Mouse (Mus musculus): Measurements from ENCODE around the gene BC017158. TPM values are rescaled to one million over a fixed set of nuclear protein-coding genes. Genes with fewer than 3 reads are reported as not detected.

The BC017158 gene
- total RNA-seq, 2 experiments from 2014 or later = 17.3 to 18.0 TPM

- DNase-seq (ENCODE audit: low spot score in 2 of 2) = peak; percentile 80 to 88
Observed at GRCm38 (mm10) chr7:128236856-128237592, 60.9 kb downstream of the BC017158 start, which contains the start of gene Armc5. Gene Armc5, plus strand, starts transcription at chr7:128237342.

DNA sequence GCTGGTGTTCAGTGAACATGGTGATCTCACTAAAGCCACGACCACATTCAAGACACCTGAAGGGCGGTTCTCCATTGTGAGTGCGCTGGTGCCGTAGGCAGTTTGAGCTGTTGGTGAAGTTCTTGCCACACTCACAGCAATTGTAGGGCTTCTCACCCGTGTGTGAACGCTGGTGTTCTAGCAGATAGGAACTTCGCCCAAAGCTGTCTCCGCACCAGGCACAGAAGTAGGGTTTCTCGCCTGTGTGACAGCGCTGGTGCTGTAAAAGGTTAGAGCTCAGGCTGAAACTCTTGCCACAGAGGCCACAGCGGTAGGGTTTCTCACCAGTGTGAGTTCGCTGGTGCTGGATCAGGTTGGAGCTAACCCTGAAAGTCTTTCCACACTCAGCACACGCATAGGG, 61.5 kb downstream of the BC017158 start:
- no peak for DNase-seq (ENCODE audit: low spot score in 2 of 2)

- no peak for DNase-seq (ENCODE audit: low spot score in 2 of 2)
Observed at GRCm38 (mm10) chr7:128235481-128235880, 62.5 kb downstream of the BC017158 start.

- DNase-seq (ENCODE audit: low spot score in 2 of 2) = no peak
Observed at GRCm38 (mm10) chr7:128234796-128235195, 63.2 kb downstream of the BC017158 start.

- no peak for DNase-seq (ENCODE audit: low spot score in 2 of 2)
Observed at GRCm38 (mm10) chr7:128231741-128232140, 66.2 kb downstream of the BC017158 start.

Small RNAs within 50 kb of the gene (microRNA-seq; reads per million reads assigned to microRNA genes)
- gene Mir3103 = not detected

Other genes starting within 250 kb of the BC017158 start
- 1 to 10 TPM; 3.9 to 4.6 TPM for gene Itgam, start 235.5 kb downstream of the BC017158 start, total RNA-seq (2021)
- not detected for gene Gm49368, start 235.5 kb downstream of the BC017158 start, total RNA-seq (2021)
- gene Itgax, start 168.6 kb downstream of the BC017158 start, total RNA-seq (2021) = under 1 TPM; 0.31 to 0.37 TPM
- gene Itgad, start 143.8 kb downstream of the BC017158 start, total RNA-seq (2021) = not detected
- 100 to 1,000 TPM; 677 to 707 TPM for gene Cox6a2, start 91.8 kb downstream of the BC017158 start, total RNA-seq (2021)
- gene Armc5, start 60.8 kb downstream of the BC017158 start, total RNA-seq (2021) = 10 to 100 TPM; 12.9 TPM
- 1 to 10 TPM; 4.6 to 5.5 TPM for gene 9130023H24Rik, start 60.1 kb downstream of the BC017158 start, total RNA-seq (2021)
- 10 to 100 TPM; 47.0 to 48.0 TPM for gene Tgfb1i1, start 51.4 kb downstream of the BC017158 start, total RNA-seq (2021)
- gene Slc5a2, start 32.5 kb downstream of the BC017158 start, total RNA-seq (2021) = not detected
- gene Rgs10, start 120.6 kb upstream of the BC017158 start, total RNA-seq (2021) = 10 to 100 TPM; 14.5 to 18.2 TPM
- gene Tial1, start 163.5 kb upstream of the BC017158 start, total RNA-seq (2021) = 10 to 100 TPM; 73.7 to 92.4 TPM
- 100 to 1,000 TPM in 1 of 2 experiments, 10 to 100 TPM in 1; 84.2 to 100 TPM for gene Bag3, start 225.4 kb upstream of the BC017158 start, total RNA-seq (2021)

All from gastrocnemius, postnatal 4 days (tissue).